Mouse (Mus musculus) intestine, embryonic 16.5 days (tissue): Measurements from ENCODE around the gene Mid1. TPM values are rescaled to one million over a fixed set of nuclear protein-coding genes. Genes with fewer than 3 reads are reported as not detected.

ENCODE experiments used
- ATAC-seq: fragments of 200-750 bp; cut with Nextera tagmentation; 2 replicates; pipeline ENCODE4 v1.8.0; 2017; ENCODE audit warnings: moderate TSS enrichment, moderate library complexity
- H3K27ac ChIP-seq: fragments of 300-500 bp; sonication (generic); 2 replicates; pipeline ENCODE4 v1.5.1; 2014; ENCODE audit warnings: mild to moderate bottlenecking, low read length
- H3K27me3 ChIP-seq: fragments of 300-500 bp; sonication (generic); replicated peaks from 2 replicates; pipeline ENCODE4 v1.6.1; 2014; ENCODE audit warnings: low read length, control low read depth, mixed read lengths; ENCODE audit not compliant: control insufficient read depth, insufficient read depth
- H3K36me3 ChIP-seq: fragments of 300-500 bp; sonication (generic); 2 replicates; pipeline ENCODE4 v1.6.1; 2014; ENCODE audit warnings: low read length, control low read depth; ENCODE audit not compliant: control insufficient read depth, insufficient read depth
- H3K4me1 ChIP-seq: fragments of 300-500 bp; sonication (generic); 2 replicates; pipeline ENCODE4 v1.6.1; 2014; ENCODE audit warnings: low read length, control low read depth, mixed read lengths; ENCODE audit not compliant: control insufficient read depth, insufficient read depth
- H3K4me2 ChIP-seq: fragments of 300-500 bp; sonication (generic); 2 replicates; pipeline ENCODE4 v1.6.1; 2014; ENCODE audit warnings: low read depth, low read length, control low read depth
- H3K4me3 ChIP-seq: fragments of 300-500 bp; sonication (generic); 2 replicates; pipeline ENCODE4 v1.5.1; 2014; ENCODE audit warnings: mild to moderate bottlenecking, low read length
- H3K9ac ChIP-seq: fragments of 300-500 bp; sonication (generic); 2 replicates; pipeline ENCODE4 v1.6.1; 2014; ENCODE audit warnings: low read depth, low read length
- H3K9me3 ChIP-seq: fragments of 300-500 bp; sonication (generic); 2 replicates; pipeline ENCODE4 v1.6.1; 2016; ENCODE audit warnings: low read length, control low read depth; ENCODE audit not compliant: control insufficient read depth
- WGBS: fragments of 180-500 bp; shearing (Covaris S2); extraction: QIAGEN DNeasy Blood & Tissue Kit; methylation state at CpG from one replicate; pipeline ENCODE4 v1.1.7; 2014; 5-methylcytosine and 5-hydroxymethylcytosine counted together
- polyA plus RNA-seq: library from polyadenylated mRNA; unstranded; fragments of >200 nt; fragmentation: Nextera tagmentation; extraction: Ambion mirVana; gene quantifications from 2 replicates; pipeline ENCODE4 v1.2.1, GENCODE M21; 2015

The Mid1 gene
- polyA plus RNA-seq, 1 experiment from 2014 or later: 3.5 TPM

GRCm38 (mm10) chrX:169735387-169735969 lies 50.5 kb downstream of the Mid1 start:
- peaks cover 3% of the 10 kb centered on the region; the same call in 1 of the 2 replicates for H3K27me3 ChIP-seq
- H3K4me2 ChIP-seq: no peak overlapping the region
- H3K4me3 ChIP-seq: no peak overlapping the region
- no peak overlapping the region for H3K9ac ChIP-seq
- no peaks in the 10 kb centered on the region for H3K36me3 ChIP-seq
- WGBS: 65% methylated on average over 3 of the region's 3 CpGs
- no peaks in the 10 kb centered on the region for H3K9me3 ChIP-seq
- no peaks in the 10 kb centered on the region for H3K4me1 ChIP-seq
- ATAC-seq: no peak
- H3K27ac ChIP-seq: no peak overlapping the region

- Histone ChIP-seq H3K36me3 (no peaks in the 10 kb centered on the region), H3K9me3 (no peaks in the 10 kb centered on the region), H3K4me3 (no peak overlapping the region), H3K27me3 (no peaks in the 10 kb centered on the region), H3K27ac (no peak overlapping the region), H3K9ac (no peak overlapping the region), H3K4me1 (no peaks in the 10 kb centered on the region), H3K4me2 (no peak overlapping the region)
- no peak for ATAC-seq
- 67% methylated on average over 3 of the region's 3 CpGs for WGBS
Measured at GRCm38 (mm10) chrX:169758001-169758400, 73.0 kb downstream of the Mid1 start.

GRCm38 (mm10) chrX:169779535-169779934 lies 94.5 kb downstream of the Mid1 start, which contains the start of gene 4933400A11Rik:
4933400A11Rik (minus strand) TSS chrX:169779635.
- Histone ChIP-seq H3K9me3 (no peaks in the 10 kb centered on the region), H3K9ac (no peak within 1 kb of the TSS), H3K27ac (no peak within 1 kb of the TSS), H3K4me2 (no peak within 1 kb of the TSS), H3K4me1 (no peaks in the 10 kb centered on the region), H3K27me3 (no peaks in the 10 kb centered on the region), H3K36me3 (no peaks in the 10 kb centered on the region), H3K4me3 (no peak within 1 kb of the TSS)
- no peak for ATAC-seq
- WGBS: 94% methylated on average over 3 of the region's 3 CpGs

GRCm38 (mm10) chrX:169789702-169790101 lies 104.7 kb downstream of the Mid1 start:
- no peak overlapping the region for H3K9ac ChIP-seq
- 77% methylated on average over 5 of the region's 5 CpGs for WGBS
- no peaks in the 10 kb centered on the region for H3K36me3 ChIP-seq
- H3K4me1 ChIP-seq: no peaks in the 10 kb centered on the region
- no peak overlapping the region for H3K4me3 ChIP-seq
- H3K27me3 ChIP-seq: no peaks in the 10 kb centered on the region
- no peak overlapping the region for H3K4me2 ChIP-seq
- no peaks in the 10 kb centered on the region for H3K9me3 ChIP-seq
- no peak overlapping the region for H3K27ac ChIP-seq
- no peak for ATAC-seq

GRCm38 (mm10) chrX:169792879-169793278 lies 107.9 kb downstream of the Mid1 start:
- 68% methylated on average over 1 of the region's 1 CpGs for WGBS
- no peak overlapping the region for H3K27ac ChIP-seq
- H3K9ac ChIP-seq: no peak overlapping the region
- H3K27me3 ChIP-seq: no peaks in the 10 kb centered on the region
- no peak overlapping the region for H3K4me3 ChIP-seq
- H3K36me3 ChIP-seq: no peaks in the 10 kb centered on the region
- H3K4me2 ChIP-seq: no peak overlapping the region
- H3K4me1 ChIP-seq: no peaks in the 10 kb centered on the region
- no peaks in the 10 kb centered on the region for H3K9me3 ChIP-seq
- no peak for ATAC-seq

GRCm38 (mm10) chrX:169794421-169794820 lies 109.4 kb downstream of the Mid1 start:
- H3K4me3 ChIP-seq: no peak overlapping the region
- 72% methylated on average over 4 of the region's 4 CpGs for WGBS

GRCm38 (mm10) chrX:169794831-169795311 lies 109.9 kb downstream of the Mid1 start:
- no peak overlapping the region for H3K4me3 ChIP-seq
- no peaks in the 10 kb centered on the region for H3K9me3 ChIP-seq
- H3K9ac ChIP-seq: no peak overlapping the region
- ATAC-seq: no peak
- H3K4me2 ChIP-seq: no peak overlapping the region
- no peak overlapping the region for H3K27ac ChIP-seq
- H3K36me3 ChIP-seq: no peaks in the 10 kb centered on the region
- H3K4me1 ChIP-seq: no peaks in the 10 kb centered on the region
- 55% methylated on average over 7 of the region's 7 CpGs for WGBS
- H3K27me3 ChIP-seq: no peaks in the 10 kb centered on the region

More at GRCm38 (mm10) chrX:169794421-169794820, 109.4 kb downstream of the Mid1 start:
- Histone ChIP-seq H3K9me3 (no peaks in the 10 kb centered on the region), H3K27me3 (no peaks in the 10 kb centered on the region), H3K4me1 (no peaks in the 10 kb centered on the region), H3K4me2 (no peak overlapping the region), H3K27ac (no peak overlapping the region), H3K36me3 (no peaks in the 10 kb centered on the region), H3K9ac (no peak overlapping the region)
- no peak for ATAC-seq

- Histone ChIP-seq H3K4me3 (no peak overlapping the region), H3K9me3 (no peaks in the 10 kb centered on the region), H3K27ac (no peak overlapping the region), H3K4me1 (no peaks in the 10 kb centered on the region), H3K9ac (no peak overlapping the region), H3K36me3 (no peaks in the 10 kb centered on the region), H3K4me2 (no peak overlapping the region), H3K27me3 (no peaks in the 10 kb centered on the region)
- WGBS: 52% methylated on average over 3 of the region's 3 CpGs
- no peak for ATAC-seq
Measured at GRCm38 (mm10) chrX:169797148-169797547, 112.1 kb downstream of the Mid1 start.

- no peaks in the 10 kb centered on the region for H3K9me3 ChIP-seq
- H3K9ac ChIP-seq: no peak overlapping the region
- no peak for ATAC-seq
- whole genome bisulfite sequencing: 11% methylated on average over 11 of the region's 11 CpGs
- no peak overlapping the region for H3K27ac ChIP-seq
- no peaks in the 10 kb centered on the region for H3K4me1 ChIP-seq
- H3K36me3 ChIP-seq: no peaks in the 10 kb centered on the region
- peak overlapping the region; percentile 31; the same call in 1 of the 2 replicates for H3K4me3 ChIP-seq
- peak overlapping the region; percentile 32; the same call in 1 of the 2 replicates for H3K4me2 ChIP-seq
- no peaks in the 10 kb centered on the region for H3K27me3 ChIP-seq
Measured at GRCm38 (mm10) chrX:169798987-169799680, 114.1 kb downstream of the Mid1 start.
